Mouse (Mus musculus) lung, adult 2 months (tissue): ENCODE measurements around the gene Cdh18.

Experiments
- CTCF ChIP-seq: fragments of 200-500 bp; IDR thresholded peaks from 2 replicates; pipeline ENCODE4 v1.5.1; 2011; ENCODE audit warnings: mild to moderate bottlenecking, low read length, control low read depth; ENCODE audit not compliant: insufficient read depth
- POLR2A ChIP-seq: fragments of 200-500 bp; IDR thresholded peaks from 2 replicates; pipeline ENCODE4 v1.6.1; 2011; ENCODE audit warnings: low read depth, mild to moderate bottlenecking, control low read depth, low read length, borderline replicate concordance; ENCODE audit errors: extremely low read depth

DNA sequence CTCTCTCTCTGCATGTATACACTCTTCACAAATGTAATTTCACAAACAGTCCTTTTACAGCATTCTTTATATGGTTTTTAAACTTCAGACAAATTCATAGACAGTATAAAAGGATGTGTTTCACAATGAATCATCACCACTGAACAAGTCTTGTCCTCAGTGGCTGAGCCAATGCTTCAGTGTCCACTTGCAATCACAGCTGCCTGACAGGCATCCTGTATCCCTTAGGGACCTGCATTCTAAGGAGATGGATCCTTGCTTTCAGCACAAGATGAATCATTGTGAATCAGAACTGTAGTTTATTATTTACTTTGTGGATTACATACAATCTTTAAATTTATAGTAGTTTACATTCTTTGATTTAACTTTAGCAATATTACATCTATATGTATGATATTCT lies 768.6 kb downstream of the Cdh18 start:
- TF ChIP-seq CTCF, result no peak
- no peak for TF ChIP-seq POLR2A
